Mouse (Mus musculus) bone marrow macrophage, adult 2 months (primary cell): Measurements from ENCODE around the gene Rapgefl1. TPM values are rescaled to one million over a fixed set of nuclear protein-coding genes. Genes with fewer than 3 reads are reported as not detected.
"Not testable (repeated sequence)": the region's sequence is repeated elsewhere in the genome, so short reads cannot be mapped to it uniquely, and the experiment has no call there.

Experiments
- H3K27ac ChIP-seq: 2 replicates; pipeline ENCODE4 v1.5.1; 2012; ENCODE audit warnings: low read depth, low read length; ENCODE audit not compliant: insufficient read depth
- H3K4me1 ChIP-seq: 2 replicates; pipeline ENCODE4 v1.6.1; 2012; ENCODE audit warnings: low read length; ENCODE audit not compliant: control insufficient read depth, insufficient read depth
- H3K4me3 ChIP-seq: 2 replicates; pipeline ENCODE4 v1.5.1; 2012; ENCODE audit warnings: mild to moderate bottlenecking, low read length, moderate library complexity; ENCODE audit not compliant: insufficient read depth
- CTCF ChIP-seq: IDR thresholded peaks from 2 replicates; pipeline ENCODE4 v1.5.1; 2012; ENCODE audit warnings: low read depth, mild to moderate bottlenecking, low read length, moderate library complexity
- POLR2A ChIP-seq: IDR thresholded peaks from 2 replicates; pipeline ENCODE4 v1.6.1; 2012; ENCODE audit warnings: mild to moderate bottlenecking, low read depth, low read length, borderline replicate concordance
- polyA plus RNA-seq: library from polyadenylated mRNA; stranded (reverse); fragments of >200 nt; gene quantifications from 2 replicates; pipeline ENCODE4 v1.2.4, GENCODE M21; 2012; ENCODE audit not compliant: missing spikeins, insufficient read depth, insufficient read length

Rapgefl1 gene
- polyA plus RNA-seq, 1 experiment, result 0.62 TPM

- TF ChIP-seq CTCF (no peak), POLR2A (no peak)
- peak overlapping the region; percentile 81 for H3K4me3 ChIP-seq
- peaks cover 33% of the 10 kb centered on the region for H3K4me1 ChIP-seq
- no peak overlapping the region for H3K27ac ChIP-seq
Measured at GRCm38 (mm10) chr11:98810686-98811085, 25.9 kb upstream of the Rapgefl1 start.

DNA sequence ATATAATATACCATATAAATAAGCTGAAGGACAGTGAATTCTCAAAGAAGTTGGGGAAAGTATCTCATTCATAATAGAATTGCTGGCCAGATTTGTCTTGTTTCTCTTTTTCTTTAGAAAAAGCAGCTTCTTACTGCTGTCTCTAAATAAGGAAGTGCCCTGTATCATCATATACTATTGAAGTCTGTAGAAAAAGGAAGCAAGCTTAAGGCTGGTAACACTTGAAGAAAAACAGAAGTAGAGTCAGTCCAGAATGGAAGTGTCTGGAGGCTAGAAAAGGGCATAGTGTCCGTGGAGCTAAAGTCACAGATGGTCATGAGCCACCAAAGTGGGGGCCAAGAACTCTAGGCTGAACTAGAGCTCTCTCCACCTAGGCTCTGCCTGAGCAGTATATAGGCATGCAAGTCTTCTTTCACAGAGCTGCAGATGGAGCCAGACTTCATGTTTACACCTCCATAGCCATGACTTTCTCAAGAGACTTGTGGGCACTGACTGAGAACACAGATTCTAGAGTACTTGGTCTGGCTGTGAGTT, 19.8 kb upstream of the Rapgefl1 start:
- TF ChIP-seq POLR2A, result no peak
- no peak for TF ChIP-seq CTCF
- Histone ChIP-seq H3K4me3 (no peak overlapping the region), H3K27ac (peak overlapping the region; percentile 82), H3K4me1 (peaks cover 36% of the 10 kb centered on the region)

DNA sequence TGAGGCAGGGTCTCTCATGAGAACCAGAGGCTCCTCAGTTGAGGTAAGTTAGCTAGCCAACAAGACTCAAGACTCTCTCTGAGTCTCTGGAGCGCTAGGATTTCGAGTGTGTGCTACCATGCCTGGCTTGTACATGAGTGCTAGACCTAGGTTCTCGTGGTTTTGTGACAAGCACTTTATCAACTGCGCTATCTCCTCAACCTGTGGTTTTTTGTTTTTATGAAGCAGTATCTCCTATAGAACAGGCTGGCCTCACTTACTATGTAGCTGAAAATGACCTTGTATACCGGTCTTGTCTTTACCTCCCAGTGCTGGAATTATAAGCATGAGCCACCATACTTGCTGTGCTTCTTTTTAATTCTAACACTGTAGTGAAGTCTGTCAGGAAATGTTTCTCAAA, 15.6 kb upstream of the Rapgefl1 start:
- no peak overlapping the region for H3K27ac ChIP-seq
- no peak overlapping the region for H3K4me3 ChIP-seq
- no peak for TF ChIP-seq CTCF
- peaks cover 9% of the 10 kb centered on the region for H3K4me1 ChIP-seq

DNA sequence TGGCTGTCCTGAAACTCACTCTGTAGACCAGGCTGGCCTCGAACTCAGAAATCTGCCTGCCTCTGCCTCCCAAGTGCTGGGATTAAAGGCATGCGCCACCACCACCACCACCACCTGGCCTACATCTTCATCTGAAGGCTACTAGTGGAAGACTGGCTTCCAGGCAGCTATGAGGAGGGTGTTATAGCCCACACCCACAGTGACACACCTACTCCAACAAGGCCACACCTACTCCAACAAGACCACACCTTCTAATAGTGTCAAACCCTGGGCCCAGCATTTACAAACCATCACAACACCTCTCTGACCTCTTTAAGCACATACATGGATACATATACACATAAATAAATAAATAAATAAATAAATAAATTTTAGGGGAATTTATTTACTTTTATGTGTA, 10.5 kb upstream of the Rapgefl1 start:
- H3K27ac ChIP-seq, H3K4me1 ChIP-seq, H3K4me3 ChIP-seq: not testable (repeated sequence)

DNA sequence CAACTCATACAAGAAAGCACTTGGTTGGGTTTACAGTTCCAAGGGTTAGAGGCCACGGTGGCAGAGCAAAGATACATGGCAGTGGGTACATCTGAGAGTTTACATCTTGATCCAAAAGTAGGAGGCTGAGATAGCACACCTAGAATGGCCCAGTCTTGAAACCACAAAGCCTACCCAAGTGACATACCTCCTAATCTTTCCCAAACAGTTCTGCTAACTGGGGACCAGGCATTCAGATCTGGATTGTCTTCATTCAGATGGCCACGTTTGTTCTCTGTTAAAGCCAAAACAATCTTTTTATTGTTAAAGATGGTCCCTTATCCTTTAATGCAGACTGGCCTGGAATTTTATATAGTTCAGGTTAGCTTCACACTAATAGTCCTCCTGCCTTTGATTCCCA, 8.7 kb upstream of the Rapgefl1 start:
- no peak overlapping the region for H3K27ac ChIP-seq

GRCm38 (mm10) chr11:98829091-98829775, 7.4 kb upstream of the Rapgefl1 start:
- no peak overlapping the region for H3K27ac ChIP-seq

More for the DNA sequence above, 8.7 kb upstream of the Rapgefl1 start:
- no peak for TF ChIP-seq CTCF
- H3K4me3 ChIP-seq, result no peak overlapping the region
- H3K4me1 ChIP-seq, result no peaks in the 10 kb centered on the region

DNA sequence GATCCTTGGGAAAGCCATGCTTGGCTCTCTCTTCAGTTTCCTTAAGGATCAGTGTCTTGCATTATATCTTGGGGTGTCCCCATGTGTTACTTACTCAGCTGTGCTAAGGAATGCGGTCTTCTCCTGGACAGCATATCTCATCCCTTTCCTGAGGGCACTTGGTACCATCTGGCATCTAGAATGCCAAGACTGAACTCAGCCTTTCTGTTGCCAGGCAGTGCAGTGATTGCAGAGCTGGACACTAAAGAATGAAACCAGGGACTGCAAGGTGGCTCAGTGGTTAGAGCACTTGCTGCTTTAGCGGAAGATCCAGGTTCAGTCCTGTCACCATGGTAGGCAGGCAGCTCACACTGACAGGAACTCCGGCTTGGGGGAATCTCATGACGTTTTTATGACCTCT, 6.7 kb upstream of the Rapgefl1 start:
- Histone ChIP-seq H3K27ac (no peak overlapping the region), H3K4me1 (no peaks in the 10 kb centered on the region), H3K4me3 (no peak overlapping the region)
- TF ChIP-seq CTCF (no peak), POLR2A (no peak)

More at GRCm38 (mm10) chr11:98829091-98829775, 7.4 kb upstream of the Rapgefl1 start:
- H3K4me3 ChIP-seq, result no peak overlapping the region
- TF ChIP-seq CTCF, result no peak
- TF ChIP-seq POLR2A, result no peak
- H3K4me1 ChIP-seq, result no peaks in the 10 kb centered on the region

DNA sequence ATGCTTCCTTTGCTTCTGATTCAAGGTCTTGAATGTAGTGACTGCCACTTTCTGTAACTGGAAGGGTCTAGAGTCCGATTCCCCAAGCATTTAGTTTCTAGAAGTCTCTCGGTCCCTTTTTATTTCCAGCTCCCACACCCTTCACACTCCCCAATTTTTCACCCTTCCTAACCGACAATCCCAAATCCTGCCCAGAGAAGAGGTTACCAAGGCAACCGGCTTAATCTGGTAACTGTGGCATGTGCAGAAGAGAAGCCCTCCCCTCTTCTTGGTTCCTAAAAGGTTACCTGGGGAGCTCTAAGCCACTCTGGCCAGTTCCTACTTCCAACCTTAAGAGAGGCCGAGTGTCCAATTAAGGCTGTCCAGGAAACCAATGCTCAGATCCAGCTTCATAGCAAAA, 1.3 kb upstream of the Rapgefl1 start:
- TF ChIP-seq POLR2A (no peak), CTCF (no peak)
- H3K27ac ChIP-seq, result no peak overlapping the region
- no peak overlapping the region for H3K4me3 ChIP-seq
- H3K4me1 ChIP-seq, result no peaks in the 10 kb centered on the region

GRCm38 (mm10) chr11:98835725-98836124, 860 bp upstream of the Rapgefl1 start:
- no peak overlapping the region for H3K4me3 ChIP-seq
- TF ChIP-seq POLR2A (no peak), CTCF (no peak)
- H3K27ac ChIP-seq, result no peak overlapping the region
- no peaks in the 10 kb centered on the region for H3K4me1 ChIP-seq

- H3K4me1 ChIP-seq, result no peaks in the 10 kb centered on the region
- no peak overlapping the region for H3K4me3 ChIP-seq
- TF ChIP-seq POLR2A (no peak), CTCF (no peak)
- no peak overlapping the region for H3K27ac ChIP-seq
Measured at GRCm38 (mm10) chr11:98836128-98836527, 457 bp upstream of the Rapgefl1 start.
